Mouse (Mus musculus): ENCODE measurements around the gene Klrb1. TPM values are rescaled to one million over a fixed set of nuclear protein-coding genes. Genes with fewer than 3 reads are reported as not detected.

The Klrb1 gene
- polyA plus RNA-seq, 1 experiment from 2014 or later = 0.31 TPM

DNA sequence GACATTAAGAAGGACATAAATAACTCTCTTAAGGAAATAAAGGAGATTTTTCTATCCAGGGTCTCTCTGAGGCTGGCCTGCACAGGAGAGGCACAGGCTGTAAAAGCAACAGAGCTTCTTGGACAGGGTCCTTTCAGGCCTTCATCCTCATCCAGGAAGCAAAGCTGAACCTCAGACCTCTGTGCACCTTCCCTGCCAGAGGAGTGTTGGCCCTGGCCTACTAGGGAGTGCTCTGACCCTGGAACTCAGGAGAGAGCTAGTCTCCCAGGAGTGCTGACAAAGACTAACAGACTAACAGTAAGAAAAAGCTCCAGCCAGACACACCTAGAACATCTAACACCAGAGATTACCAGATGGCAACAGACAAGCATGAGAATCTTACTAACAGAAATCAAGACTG, 43.3 kb downstream of the Klrb1 start:
- no peak overlapping the region for H3K4me3 ChIP-seq
- no peaks in the 10 kb centered on the region for H3K9me3 ChIP-seq
- no peak overlapping the region for H3K4me2 ChIP-seq
- H3K9ac ChIP-seq = no peak overlapping the region
- no peaks in the 10 kb centered on the region for H3K27me3 ChIP-seq
- no peak for ATAC-seq (ENCODE audit: low FRiP score, low read depth)
- H3K4me1 ChIP-seq (replicated peaks) = no peaks in the 10 kb centered on the region
- H3K36me3 ChIP-seq = no peaks in the 10 kb centered on the region
- no peak overlapping the region for H3K27ac ChIP-seq (replicated peaks)

DNA sequence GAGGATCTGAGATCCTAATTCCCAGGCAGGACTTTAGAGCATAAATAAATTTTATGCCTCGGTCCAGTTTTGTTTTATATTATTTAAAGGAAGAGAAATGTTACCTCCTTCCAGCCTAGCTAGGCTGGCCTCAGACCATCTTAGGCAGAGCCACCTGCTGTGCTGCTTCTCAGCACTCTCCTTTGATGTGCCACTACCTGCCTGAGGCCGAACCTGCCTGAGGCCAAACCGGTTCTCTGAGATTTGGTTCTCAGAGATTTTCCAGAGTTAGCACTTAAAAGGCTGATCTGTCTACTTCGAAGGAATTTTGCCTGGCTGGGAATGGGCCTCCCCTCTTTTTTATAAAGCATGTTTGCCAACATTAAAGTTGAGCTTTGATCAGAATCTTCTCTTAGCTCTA, 52.9 kb downstream of the Klrb1 start:
- H3K4me1 ChIP-seq (replicated peaks) = no peaks in the 10 kb centered on the region
- no peaks in the 10 kb centered on the region for H3K36me3 ChIP-seq
- H3K9me3 ChIP-seq = 0 out of 2 replicates have a peak, but pooled peaks cover 4% of the 10 kb centered on the region
- 72% methylated on average over 4 of the region's 4 CpGs for WGBS
- H3K9ac ChIP-seq = no peak overlapping the region
- no peaks in the 10 kb centered on the region for H3K27me3 ChIP-seq
- no peak overlapping the region for H3K4me3 ChIP-seq
- no peak overlapping the region for H3K4me2 ChIP-seq
- H3K27ac ChIP-seq (replicated peaks) = no peak overlapping the region
- ATAC-seq (ENCODE audit: low FRiP score, low read depth) = no peak

DNA sequence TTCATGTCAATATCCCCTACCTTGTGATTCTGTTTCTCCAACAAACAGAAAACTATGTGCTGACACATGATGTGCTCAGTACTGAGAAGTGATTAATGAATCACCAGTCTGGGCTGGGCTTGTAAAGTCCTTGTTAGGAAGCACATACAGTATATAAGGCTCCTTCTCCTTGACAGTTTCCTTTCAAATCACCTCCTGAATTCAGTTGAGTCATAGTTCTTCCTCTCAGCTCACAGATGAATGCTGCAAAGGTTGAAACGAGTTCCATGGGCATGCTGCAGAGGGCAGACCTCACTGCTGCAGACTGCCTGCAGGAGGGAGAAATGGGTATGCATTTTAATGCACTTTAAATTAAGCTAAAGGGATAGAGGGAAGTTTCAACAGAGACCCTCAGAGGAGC, 60.7 kb downstream of the Klrb1 start, which contains the start of gene Clec2h:
Gene Clec2h, plus strand, starts transcription at position 180 of the 400 bp plus-strand sequence.
- Histone ChIP-seq H3K9ac (no peak within 1 kb of the TSS), H3K27ac (replicated peaks) (no peak within 1 kb of the TSS), H3K36me3 (no peaks in the 10 kb centered on the region), H3K4me1 (replicated peaks) (no peaks in the 10 kb centered on the region), H3K4me2 (no peak within 1 kb of the TSS), H3K9me3 (no peaks in the 10 kb centered on the region), H3K27me3 (no peaks in the 10 kb centered on the region), H3K4me3 (no peak within 1 kb of the TSS)
- 21% methylated on average over 1 of the region's 1 CpGs for WGBS
- ATAC-seq (ENCODE audit: low FRiP score, low read depth) = no peak

DNA sequence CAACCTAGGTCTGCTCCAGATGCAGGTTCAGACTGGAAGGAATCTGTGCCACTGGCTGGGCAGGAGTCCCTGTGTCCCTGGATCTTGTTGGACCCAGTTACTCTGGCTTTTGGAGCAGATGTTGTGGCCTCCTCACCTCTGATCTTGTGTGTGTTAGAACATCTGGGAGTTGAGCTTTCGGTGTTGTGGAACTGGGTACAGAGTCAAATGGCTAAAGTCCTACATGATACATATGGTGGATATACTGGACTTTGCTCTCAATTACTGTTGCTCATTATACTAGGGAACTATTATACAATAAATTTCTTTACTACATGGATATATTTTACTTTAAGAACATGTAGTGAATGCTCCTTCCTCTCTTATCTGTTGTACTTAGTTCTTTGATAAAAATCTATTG, 61.6 kb downstream of the Klrb1 start:
- Histone ChIP-seq H3K36me3 (no peaks in the 10 kb centered on the region), H3K27me3 (no peaks in the 10 kb centered on the region), H3K4me2 (no peak overlapping the region), H3K27ac (replicated peaks) (no peak overlapping the region), H3K4me3 (no peak overlapping the region), H3K4me1 (replicated peaks) (no peaks in the 10 kb centered on the region), H3K9me3 (no peaks in the 10 kb centered on the region), H3K9ac (no peak overlapping the region)
- 91% methylated on average over 1 of the region's 1 CpGs for WGBS
- ATAC-seq (ENCODE audit: low FRiP score, low read depth) = no peak

Other genes starting within 250 kb of the Klrb1 start
- gene Pzp, start 196.3 kb downstream of the Klrb1 start, polyA plus RNA-seq (2015; fragmentation: Nextera tagmentation; extraction: Ambion mirVana) = 0.31 and 0.48 TPM in 2 replicates
- gene A2ml1, start 141.5 kb downstream of the Klrb1 start, polyA plus RNA-seq (2015; fragmentation: Nextera tagmentation; extraction: Ambion mirVana) = 2.7 and 3.7 TPM in 2 replicates
- not detected in 2 replicates for gene Klrb1a, start 99.5 kb downstream of the Klrb1 start, polyA plus RNA-seq (2015; fragmentation: Nextera tagmentation; extraction: Ambion mirVana)
- gene Clec2h, start 60.7 kb downstream of the Klrb1 start, polyA plus RNA-seq (2015; fragmentation: Nextera tagmentation; extraction: Ambion mirVana) = not detected in 2 replicates
- gene Klrb1c, start 66.2 kb upstream of the Klrb1 start, polyA plus RNA-seq (2015; fragmentation: Nextera tagmentation; extraction: Ambion mirVana) = 0.12 TPM in 1 of 2 replicates, not detected in the other
- gene Gm44511, start 103.3 kb upstream of the Klrb1 start, polyA plus RNA-seq (2015; fragmentation: Nextera tagmentation; extraction: Ambion mirVana) = not detected in 2 replicates
- gene Klrb1b, start 103.3 kb upstream of the Klrb1 start, polyA plus RNA-seq (2015; fragmentation: Nextera tagmentation; extraction: Ambion mirVana) = not detected in 2 replicates
- 0.07 TPM in 1 of 2 replicates, not detected in the other for gene Clec2i, start 164.5 kb upstream of the Klrb1 start, polyA plus RNA-seq (2015; fragmentation: Nextera tagmentation; extraction: Ambion mirVana)
- 0.38 and 0.46 TPM in 2 replicates for gene BC035044, start 168.1 kb upstream of the Klrb1 start, polyA plus RNA-seq (2015; fragmentation: Nextera tagmentation; extraction: Ambion mirVana)
- not detected in 2 replicates for gene Clec2g, start 211.3 kb upstream of the Klrb1 start, polyA plus RNA-seq (2015; fragmentation: Nextera tagmentation; extraction: Ambion mirVana)

Data from hindbrain, embryonic 15.5 days (tissue).